Mouse (Mus musculus) lung, postnatal 25 days (tissue): ENCODE measurements around the gene Itga6.

Source experiments
- DNase-seq: peaks from one replicate; pipeline ENCODE4 v3.0.0; 2022; ENCODE audit warnings: low spot score

The Itga6 gene

GRCm38 (mm10) chr2:71734792-71735392 lies 10.5 kb upstream of the Itga6 start:
- no peak for DNase-seq

- no peak for DNase-seq
These were observed 9.8 kb upstream of the Itga6 start for GRCm38 (mm10) chr2:71735541-71736159.

DNA sequence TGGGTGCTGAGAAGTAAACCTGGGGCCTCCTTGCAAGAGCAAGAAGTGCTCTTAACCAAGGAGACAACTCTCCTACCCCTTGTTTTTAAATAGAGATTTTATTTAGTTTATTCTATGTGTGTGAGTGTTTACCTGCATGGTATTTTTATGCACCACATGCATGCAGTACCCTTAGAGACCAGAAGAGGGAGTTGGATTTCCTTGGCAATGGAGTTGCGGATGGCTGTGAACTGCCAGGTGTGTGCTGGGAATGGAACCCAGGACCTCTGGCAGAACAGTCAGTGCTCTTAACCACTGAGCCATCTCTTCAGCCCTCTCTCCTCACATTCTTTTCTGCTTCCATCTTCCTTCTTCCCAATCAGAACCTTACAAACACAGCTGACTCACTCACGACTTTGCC lies 9.2 kb upstream of the Itga6 start:
- DNase-seq: no peak

DNA sequence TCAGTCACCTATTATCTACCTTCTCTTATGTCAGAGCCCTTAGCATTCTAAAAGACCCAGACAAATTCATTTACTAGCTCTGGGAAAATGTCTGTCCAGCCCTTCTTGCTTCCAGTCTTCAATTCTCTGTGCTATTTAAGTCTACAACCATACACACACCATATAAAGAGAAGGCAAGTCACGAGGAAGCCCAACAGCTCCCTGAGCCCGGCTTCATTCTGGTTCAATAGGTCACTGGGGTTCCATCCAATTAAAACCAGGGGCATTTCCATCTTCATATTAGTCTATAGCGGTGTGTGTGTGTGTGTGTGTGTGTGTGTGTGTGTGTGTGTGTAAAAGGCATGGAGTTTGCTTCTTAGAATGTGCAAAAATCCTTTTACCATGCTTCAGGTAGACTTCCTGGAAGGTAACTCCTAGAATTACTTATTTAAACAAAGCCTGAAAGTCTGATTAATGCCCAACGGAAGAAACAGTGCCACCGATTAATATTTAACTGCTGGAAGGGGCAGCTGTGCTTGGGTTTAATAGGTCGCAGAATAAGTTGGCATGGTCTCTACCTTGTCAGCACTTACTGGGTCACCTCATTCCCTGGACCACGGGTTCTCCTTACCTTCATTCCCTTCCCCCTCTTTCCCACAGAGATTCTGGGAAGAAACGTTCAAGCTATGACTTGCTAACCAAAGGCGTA lies 6.1 kb upstream of the Itga6 start:
- DNase-seq: no peak

GRCm38 (mm10) chr2:71742557-71742956 lies 2.9 kb upstream of the Itga6 start:
- no peak for DNase-seq

GRCm38 (mm10) chr2:71743377-71743776 lies 2.0 kb upstream of the Itga6 start:
- DNase-seq: no peak

- no peak for DNase-seq
These were observed 1.1 kb upstream of the Itga6 start for GRCm38 (mm10) chr2:71744320-71744719.

GRCm38 (mm10) chr2:71744861-71745507 lies 432 bp upstream of the Itga6 start:
- no peak for DNase-seq

- DNase-seq: no peak
These were observed 3.0 kb downstream of the Itga6 start for GRCm38 (mm10) chr2:71748451-71748850.

- DNase-seq: no peak
These were observed 4.1 kb downstream of the Itga6 start for GRCm38 (mm10) chr2:71749367-71750086.

DNA sequence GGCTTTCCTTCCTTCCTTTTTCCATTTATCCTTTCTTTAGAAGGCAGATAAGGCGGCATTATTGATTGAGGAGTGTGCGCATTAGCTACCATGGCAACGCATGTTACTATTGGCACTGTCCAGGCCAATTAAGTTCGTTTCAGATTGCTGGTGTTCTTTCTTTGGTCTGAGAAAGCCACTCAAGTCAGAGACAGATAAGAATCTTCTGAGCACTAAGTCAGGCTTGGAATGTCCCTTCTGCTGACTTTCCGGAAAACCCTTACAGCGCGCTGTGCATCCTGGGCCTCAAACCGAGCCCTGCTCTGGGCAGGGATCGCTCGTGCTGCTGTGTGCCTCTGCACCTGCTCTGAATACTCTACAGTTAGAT lies 4.7 kb downstream of the Itga6 start:
- no peak for DNase-seq

- peak; percentile 43 for DNase-seq
These were observed 5.9 kb downstream of the Itga6 start for GRCm38 (mm10) chr2:71751336-71751735.

GRCm38 (mm10) chr2:71751863-71752262 lies 6.4 kb downstream of the Itga6 start:
- no peak for DNase-seq

DNA sequence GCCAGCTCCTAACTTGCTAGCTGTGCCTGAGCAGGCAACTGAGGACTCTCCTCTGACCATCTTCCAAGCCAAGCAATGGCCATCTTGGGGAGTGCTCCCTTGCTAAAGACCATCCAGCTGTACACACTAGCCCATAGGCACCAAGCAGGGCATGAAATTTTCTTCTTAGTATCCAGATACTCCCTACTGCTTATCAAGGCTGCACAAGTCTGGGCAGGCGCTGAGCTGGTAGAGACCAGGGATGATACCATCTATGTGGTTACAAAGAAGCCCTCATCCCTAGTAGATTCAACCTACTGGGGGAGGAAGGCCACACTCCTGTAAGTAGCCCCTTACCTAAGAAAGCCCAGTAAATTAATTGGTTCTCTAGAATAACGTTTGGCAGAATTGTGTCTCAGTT lies 7.0 kb downstream of the Itga6 start:
- no peak for DNase-seq

GRCm38 (mm10) chr2:71753161-71753560 lies 7.7 kb downstream of the Itga6 start:
- DNase-seq: no peak

GRCm38 (mm10) chr2:71755748-71756147 lies 10.3 kb downstream of the Itga6 start:
- no peak for DNase-seq

- peak; percentile 76 for DNase-seq
These were observed 11.7 kb downstream of the Itga6 start for GRCm38 (mm10) chr2:71757098-71757497.

GRCm38 (mm10) chr2:71758591-71759531 lies 13.4 kb downstream of the Itga6 start:
- no peak for DNase-seq

- DNase-seq: no peak
These were observed 14.7 kb downstream of the Itga6 start for GRCm38 (mm10) chr2:71760091-71760490.

DNA sequence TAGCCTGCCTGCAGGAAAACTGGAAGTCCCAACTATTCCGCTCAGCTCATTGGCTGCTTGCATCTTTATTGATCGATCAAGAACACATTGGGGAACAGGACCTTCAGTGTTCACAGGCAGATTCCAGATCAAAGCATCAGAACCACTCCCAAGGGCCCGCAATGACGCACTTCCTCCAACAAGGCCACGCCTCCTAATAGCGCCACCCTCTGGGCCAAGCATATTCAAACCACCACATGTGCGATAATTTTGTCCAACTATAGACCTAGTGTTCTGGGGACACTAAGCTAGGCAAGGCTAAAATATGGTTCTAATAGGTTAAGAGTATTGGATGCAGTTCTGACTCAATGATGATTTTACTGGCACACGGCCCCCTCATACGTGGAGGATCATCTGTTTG lies 15.7 kb downstream of the Itga6 start:
- no peak for DNase-seq

DNA sequence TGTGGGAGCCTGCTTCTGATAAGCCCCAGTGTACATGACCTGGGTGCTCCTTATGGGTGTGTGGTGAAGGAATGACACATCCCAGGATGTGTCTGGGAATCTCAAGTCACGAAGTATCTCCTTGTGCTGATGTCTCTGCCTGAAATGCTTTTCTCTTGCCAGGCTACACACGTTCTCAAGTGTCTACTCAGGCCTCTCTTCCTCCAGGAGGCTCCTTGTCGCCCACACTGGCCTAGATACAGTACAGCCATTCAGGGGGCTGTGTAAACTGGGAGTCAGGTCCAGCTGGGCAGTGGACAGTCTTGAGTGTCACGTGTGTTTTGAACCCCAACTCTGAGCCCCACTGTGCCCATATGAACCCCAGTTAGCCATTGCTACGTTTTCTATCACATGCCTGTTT lies 19.1 kb downstream of the Itga6 start:
- no peak for DNase-seq
